Mouse (Mus musculus) thymus, adult 2 months (tissue): ENCODE measurements at regions not wholly inside any gene's neighbourhood (a gene's known extent, or its start where the extent isn't known, plus 50 kb on each side); places are given as distances from the start of the nearest gene placed in this dataset.
"Not testable (repeated sequence)": the region's sequence is repeated elsewhere in the genome, so short reads cannot be mapped to it uniquely, and the experiment has no call there.

ENCODE experiments used
- CTCF ChIP-seq: fragments of 200-500 bp; IDR thresholded peaks from 2 replicates; pipeline ENCODE4 v1.5.1; 2012; ENCODE audit warnings: mild to moderate bottlenecking, control low read depth, low read length, moderate library complexity, borderline replicate concordance; ENCODE audit not compliant: control insufficient read depth, poor library complexity, insufficient read depth; ENCODE audit errors: extremely low read depth
- POLR2A ChIP-seq: fragments of 200-500 bp; IDR thresholded peaks from 2 replicates; pipeline ENCODE4 v1.6.1; 2012; ENCODE audit warnings: mild to moderate bottlenecking, low read length, control low read depth, moderate library complexity; ENCODE audit not compliant: control insufficient read depth, poor library complexity, insufficient read depth; ENCODE audit errors: extremely low read depth

- not testable (repeated sequence) for TF ChIP-seq CTCF, POLR2A
Observed at GRCm38 (mm10) chr11:52471128-52471527, 74.9 kb downstream of the 9530068E07Rik start.
